Mouse (Mus musculus) erythroblast, embryonic 14.5 days (primary cell): Measurements from ENCODE around the gene Carm1.

Source experiments
- GATA1 ChIP-seq: IDR thresholded peaks from 2 replicates; pipeline ENCODE4 v1.6.1; 2012; ENCODE audit warnings: low read length, inconsistent platforms, mixed read lengths
- TAL1 ChIP-seq: IDR thresholded peaks from 3 replicates; pipeline ENCODE4 v1.6.1; 2012; ENCODE audit warnings: low read length, inconsistent platforms, mixed read lengths

DNA sequence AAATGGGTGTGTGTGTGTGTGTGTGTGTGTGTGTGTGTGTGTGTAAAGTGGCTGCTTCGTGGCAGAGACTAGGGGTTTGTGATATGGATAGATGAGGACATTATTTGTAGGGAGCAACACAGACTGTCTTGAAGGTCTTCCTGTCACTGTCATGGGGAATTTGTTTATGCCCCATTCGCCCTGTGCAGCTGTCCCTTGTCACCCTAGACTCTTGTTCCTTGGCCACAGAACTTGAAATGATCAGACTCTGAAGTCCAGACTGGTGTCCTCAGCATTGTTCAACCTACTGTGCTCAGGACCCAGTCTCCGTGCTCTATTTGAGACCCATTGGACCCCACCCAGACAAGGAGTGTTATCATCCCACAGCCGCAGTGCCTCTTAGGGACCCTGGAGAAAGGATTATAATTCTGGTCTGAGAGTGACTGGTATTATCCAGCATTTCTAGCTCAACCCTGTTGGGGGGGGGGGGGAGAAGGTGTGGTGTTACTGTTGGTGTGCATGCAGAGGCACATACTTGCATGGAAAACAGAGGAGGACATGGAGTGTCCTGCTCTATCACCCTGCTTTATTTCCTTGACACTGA lies 18.4 kb downstream of the Carm1 start:
- TF ChIP-seq GATA1: no peak
- no peak for TF ChIP-seq TAL1
